Mouse (Mus musculus) neural tube, embryonic 13.5 days (tissue): Measurements from ENCODE around the gene Ccdc6. TPM values are rescaled to one million over a fixed set of nuclear protein-coding genes. Genes with fewer than 3 reads are reported as not detected.
A peak's percentile ranks its signal among the peaks of the same experiment; 100 is the strongest.

ENCODE experiments used
- ATAC-seq: fragments of 200-750 bp; cut with Nextera tagmentation; 2 replicates; pipeline ENCODE4 v1.8.0; 2017; ENCODE audit warnings: low read depth, mild to moderate bottlenecking, moderate TSS enrichment, moderate library complexity
- H3K27ac ChIP-seq: fragments of 300-500 bp; sonication (generic); replicated peaks from 2 replicates; pipeline ENCODE4 v1.5.1; 2015; ENCODE audit warnings: moderate library complexity, mild to moderate bottlenecking, inconsistent platforms
- H3K27me3 ChIP-seq: fragments of 300-500 bp; sonication (generic); 2 replicates; pipeline ENCODE4 v1.6.1; 2015; ENCODE audit warnings: mild to moderate bottlenecking, inconsistent platforms
- H3K36me3 ChIP-seq: fragments of 300-500 bp; sonication (generic); 2 replicates; pipeline ENCODE4 v1.6.1; 2015; ENCODE audit warnings: mild to moderate bottlenecking, inconsistent platforms
- H3K4me1 ChIP-seq: fragments of 300-500 bp; sonication (generic); replicated peaks from 2 replicates; pipeline ENCODE4 v1.6.1; 2015; ENCODE audit warnings: inconsistent platforms
- H3K4me2 ChIP-seq: fragments of 300-500 bp; sonication (generic); 2 replicates; pipeline ENCODE4 v1.6.1; 2015; ENCODE audit warnings: inconsistent platforms, mild to moderate bottlenecking, moderate library complexity
- H3K4me3 ChIP-seq: fragments of 300-500 bp; sonication (generic); 2 replicates; pipeline ENCODE4 v1.5.1; 2015; ENCODE audit warnings: mild to moderate bottlenecking, inconsistent platforms
- H3K9ac ChIP-seq: fragments of 300-500 bp; sonication (generic); 2 replicates; pipeline ENCODE4 v1.6.1; 2015; ENCODE audit warnings: moderate library complexity, mild to moderate bottlenecking, inconsistent platforms
- H3K9me3 ChIP-seq: fragments of 300-500 bp; sonication (generic); 2 replicates; pipeline ENCODE4 v1.6.1; 2016; ENCODE audit warnings: inconsistent platforms
- WGBS: fragments of 180-500 bp; shearing (Covaris S2); methylation state at CpG from one replicate; pipeline ENCODE4 v1.1.7; 2015; 5-methylcytosine and 5-hydroxymethylcytosine counted together
- polyA plus RNA-seq: library from polyadenylated mRNA; unstranded; fragments of >200 nt; fragmentation: Nextera tagmentation; extraction: Ambion mirVana; gene quantifications from 2 replicates; pipeline ENCODE4 v1.2.1, GENCODE M21; 2015

The Ccdc6 gene
- polyA plus RNA-seq, 1 experiment from 2014 or later = 22.3 TPM

DNA sequence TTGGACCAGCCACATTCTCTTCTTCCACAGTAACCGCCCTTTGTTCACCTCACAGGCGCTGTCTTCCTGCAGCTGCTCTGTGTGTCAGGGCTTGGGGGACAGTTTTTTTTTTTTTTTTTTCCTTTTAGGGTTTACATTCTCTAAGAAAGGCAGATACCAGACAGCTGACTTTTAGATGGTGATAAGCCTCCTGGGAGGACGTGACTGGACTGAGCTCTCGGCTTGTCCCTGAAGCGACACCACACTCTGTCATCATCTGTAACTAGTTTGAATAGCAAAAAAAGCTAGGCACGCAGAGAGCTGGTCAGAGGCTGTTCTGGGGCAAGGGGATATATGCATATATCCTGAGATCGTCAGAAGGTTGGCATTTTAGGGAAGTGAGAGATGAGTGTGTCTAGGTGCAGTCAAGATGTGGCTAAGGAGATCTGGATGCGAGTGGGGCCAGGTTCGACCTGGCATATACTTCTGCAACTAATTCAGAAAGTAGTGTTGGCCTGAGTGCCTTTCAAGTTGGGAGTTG lies 23.0 kb downstream of the Ccdc6 start:
- Histone ChIP-seq H3K27ac (peak overlapping the region; percentile 75), H3K4me3 (no peak overlapping the region), H3K4me2 (peak overlapping the region; percentile 25; the same call in 1 of the 2 replicates), H3K9me3 (no peaks in the 10 kb centered on the region), H3K27me3 (no peaks in the 10 kb centered on the region), H3K4me1 (peaks cover 50% of the 10 kb centered on the region), H3K36me3 (no peaks in the 10 kb centered on the region), H3K9ac (peak overlapping the region; percentile 56)
- 36% methylated on average over 9 of the region's 9 CpGs for WGBS
- no peak for ATAC-seq

DNA sequence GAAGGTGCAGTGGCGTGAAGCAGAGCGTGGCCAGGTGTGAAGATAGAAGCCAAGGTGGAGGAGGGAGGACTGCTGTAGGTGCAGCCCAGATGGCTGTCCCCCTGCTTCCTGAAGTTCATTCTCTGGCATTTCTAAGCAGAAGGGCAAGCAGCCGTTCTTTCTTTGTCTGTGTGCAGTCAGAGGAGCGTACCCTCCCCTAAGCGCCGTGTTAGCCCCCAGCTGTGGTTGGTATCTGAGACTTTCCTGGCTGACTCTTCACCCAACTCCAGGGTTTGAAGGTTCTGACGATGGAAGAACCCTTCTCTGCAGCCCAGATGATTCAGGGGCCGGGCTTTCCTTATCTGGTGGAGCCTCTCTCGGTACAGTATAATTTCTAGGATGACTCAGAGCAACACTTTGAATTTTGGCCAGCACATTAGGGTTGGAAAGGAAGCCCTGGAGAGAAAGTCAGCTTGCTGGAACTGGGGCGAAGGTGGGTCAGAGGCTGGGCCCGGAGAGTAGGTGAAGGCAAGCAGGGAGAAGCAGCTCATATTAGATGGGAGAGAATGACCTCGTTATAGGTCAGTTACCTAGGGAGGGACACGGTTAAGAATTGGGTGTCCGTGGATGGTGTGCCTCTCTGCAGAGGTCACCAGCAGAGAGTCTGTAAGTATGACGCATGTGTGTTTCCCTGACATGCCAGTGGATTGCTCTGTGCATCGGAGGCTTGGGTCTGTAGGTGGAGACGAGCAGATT lies 23.9 kb downstream of the Ccdc6 start:
- ATAC-seq = peak; percentile 37
- peak overlapping the region; percentile 56; the same call in 1 of the 2 replicates for H3K9ac ChIP-seq
- H3K27me3 ChIP-seq = no peaks in the 10 kb centered on the region
- no peaks in the 10 kb centered on the region for H3K36me3 ChIP-seq
- H3K4me1 ChIP-seq = peaks cover 59% of the 10 kb centered on the region
- H3K4me2 ChIP-seq = no peak overlapping the region
- peak overlapping the region; percentile 75 for H3K27ac ChIP-seq
- H3K9me3 ChIP-seq = no peaks in the 10 kb centered on the region
- 64% methylated on average over 17 of the region's 17 CpGs for WGBS
- H3K4me3 ChIP-seq = no peak overlapping the region

DNA sequence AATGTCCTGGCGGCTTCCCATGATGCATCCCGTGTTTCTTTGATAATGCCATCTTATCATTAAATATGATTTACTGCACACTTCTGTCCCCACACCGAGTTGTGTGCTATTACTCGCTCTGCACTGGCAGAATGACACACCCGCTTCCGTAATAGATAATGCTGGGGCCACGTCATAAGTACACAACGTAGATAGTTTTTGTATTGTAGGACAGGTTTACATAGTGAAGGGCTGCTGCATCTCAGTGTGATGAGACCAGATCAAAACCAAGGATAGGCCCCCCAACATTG lies 24.4 kb downstream of the Ccdc6 start:
- H3K27ac ChIP-seq = peak overlapping the region; percentile 75
- no peaks in the 10 kb centered on the region for H3K36me3 ChIP-seq
- no peak overlapping the region for H3K4me3 ChIP-seq
- H3K4me2 ChIP-seq = no peak overlapping the region
- peak; percentile 17 for ATAC-seq
- peak overlapping the region; percentile 13; the same call in 1 of the 2 replicates for H3K9ac ChIP-seq
- WGBS = 75% methylated on average over 8 of the region's 8 CpGs
- H3K9me3 ChIP-seq = no peaks in the 10 kb centered on the region
- H3K27me3 ChIP-seq = no peaks in the 10 kb centered on the region
- H3K4me1 ChIP-seq = peaks cover 64% of the 10 kb centered on the region

DNA sequence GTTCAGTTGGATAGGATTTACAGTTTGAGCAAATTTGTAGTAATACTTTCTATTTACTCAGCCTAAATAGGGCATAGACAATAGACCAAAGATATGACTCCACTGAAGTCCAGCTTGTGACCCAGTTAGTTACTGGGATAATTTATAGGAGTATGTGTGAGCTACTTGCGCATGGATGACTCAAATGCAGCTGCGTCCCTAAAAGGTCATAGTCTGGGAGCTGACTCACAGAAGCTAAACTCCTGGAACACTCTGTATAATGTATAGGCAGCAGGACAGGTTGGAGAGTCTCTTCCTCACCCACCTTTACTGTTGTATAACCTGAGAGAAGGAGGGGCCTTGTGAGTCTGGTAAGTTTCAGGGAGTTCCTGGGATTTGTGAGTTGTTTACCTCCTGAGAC lies 26.5 kb downstream of the Ccdc6 start:
- no peak overlapping the region for H3K4me2 ChIP-seq
- WGBS = 93% methylated on average over 2 of the region's 2 CpGs
- H3K9me3 ChIP-seq = no peaks in the 10 kb centered on the region
- H3K36me3 ChIP-seq = no peaks in the 10 kb centered on the region
- H3K27me3 ChIP-seq = no peaks in the 10 kb centered on the region
- H3K27ac ChIP-seq = no peak overlapping the region
- no peak overlapping the region for H3K9ac ChIP-seq
- no peak for ATAC-seq
- H3K4me3 ChIP-seq = no peak overlapping the region
- H3K4me1 ChIP-seq = peaks cover 63% of the 10 kb centered on the region

DNA sequence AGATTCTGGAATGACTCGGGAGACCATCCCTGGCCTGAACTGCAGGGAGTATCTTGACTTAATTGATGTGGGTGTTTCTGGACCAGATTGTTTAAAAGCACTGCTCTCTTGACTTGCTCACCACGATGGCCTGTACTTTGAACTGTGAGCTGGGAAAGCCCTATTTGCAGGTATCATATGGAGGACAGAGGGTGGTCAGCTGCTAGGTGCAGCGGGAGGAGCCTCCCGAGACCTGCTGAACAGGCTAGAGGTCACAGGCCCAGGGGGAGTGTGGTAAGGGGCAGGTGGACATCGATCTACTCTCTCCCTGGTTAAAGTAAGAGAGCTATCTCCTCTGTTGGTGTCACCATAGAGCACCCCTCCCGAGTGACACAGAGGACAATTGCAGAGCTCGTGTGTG lies 28.6 kb downstream of the Ccdc6 start:
- no peaks in the 10 kb centered on the region for H3K36me3 ChIP-seq
- no peaks in the 10 kb centered on the region for H3K27me3 ChIP-seq
- 74% methylated on average over 7 of the region's 7 CpGs for WGBS
- no peak overlapping the region for H3K4me3 ChIP-seq
- H3K4me2 ChIP-seq = no peak overlapping the region
- no peak for ATAC-seq
- peaks cover 43% of the 10 kb centered on the region for H3K4me1 ChIP-seq
- H3K9ac ChIP-seq = no peak overlapping the region
- H3K27ac ChIP-seq = no peak overlapping the region
- no peaks in the 10 kb centered on the region for H3K9me3 ChIP-seq

DNA sequence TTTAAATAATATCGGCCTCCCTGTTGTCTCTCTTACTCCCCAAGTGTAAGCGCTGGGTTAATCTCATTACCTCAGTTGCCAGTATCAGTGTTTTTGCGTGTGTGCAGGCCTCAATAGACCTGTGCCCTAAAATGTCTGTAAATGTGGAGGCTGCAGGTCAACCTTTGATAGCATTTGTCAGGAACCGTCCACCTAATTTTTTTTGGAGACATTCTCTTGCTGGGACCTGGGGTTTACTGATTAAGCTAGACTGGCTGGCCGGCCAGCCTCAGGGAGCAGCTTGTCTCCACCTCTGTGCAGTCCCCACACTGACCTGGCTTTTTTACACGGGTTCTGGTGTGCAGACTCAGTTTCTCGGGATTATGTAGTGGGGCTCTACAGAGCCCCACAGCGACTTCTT lies 30.4 kb downstream of the Ccdc6 start:
- Histone ChIP-seq H3K27ac (no peak overlapping the region), H3K4me3 (no peak overlapping the region), H3K4me2 (no peak overlapping the region), H3K9me3 (no peaks in the 10 kb centered on the region), H3K36me3 (no peaks in the 10 kb centered on the region), H3K4me1 (peaks cover 33% of the 10 kb centered on the region), H3K27me3 (no peaks in the 10 kb centered on the region), H3K9ac (no peak overlapping the region)
- 84% methylated on average over 8 of the region's 8 CpGs for WGBS
- no peak for ATAC-seq

DNA sequence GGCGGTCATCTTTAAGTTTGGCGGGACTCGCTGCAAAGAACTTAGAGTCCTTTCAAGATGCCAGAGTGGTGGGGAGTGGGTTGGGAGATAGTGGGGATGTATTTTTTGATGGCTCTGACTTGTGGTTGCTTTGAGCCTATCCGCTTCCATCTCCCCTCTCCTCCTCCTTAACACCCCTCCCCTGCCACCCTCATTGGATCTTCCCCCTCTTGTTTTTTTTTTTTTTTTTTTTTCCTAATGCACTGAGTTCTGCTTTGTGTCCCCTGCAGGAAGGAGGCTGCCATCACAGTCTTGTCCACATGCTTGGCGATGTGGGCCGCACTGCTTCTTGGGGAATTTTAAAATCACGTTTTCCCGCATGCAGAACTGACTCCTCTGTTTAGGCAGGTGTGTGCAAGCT lies 31.5 kb downstream of the Ccdc6 start:
- H3K4me2 ChIP-seq = no peak overlapping the region
- WGBS = 93% methylated on average over 8 of the region's 8 CpGs
- no peaks in the 10 kb centered on the region for H3K9me3 ChIP-seq
- H3K27ac ChIP-seq = no peak overlapping the region
- H3K9ac ChIP-seq = no peak overlapping the region
- H3K4me1 ChIP-seq = peaks cover 44% of the 10 kb centered on the region
- no peak for ATAC-seq
- no peaks in the 10 kb centered on the region for H3K27me3 ChIP-seq
- H3K4me3 ChIP-seq = no peak overlapping the region
- no peaks in the 10 kb centered on the region for H3K36me3 ChIP-seq

DNA sequence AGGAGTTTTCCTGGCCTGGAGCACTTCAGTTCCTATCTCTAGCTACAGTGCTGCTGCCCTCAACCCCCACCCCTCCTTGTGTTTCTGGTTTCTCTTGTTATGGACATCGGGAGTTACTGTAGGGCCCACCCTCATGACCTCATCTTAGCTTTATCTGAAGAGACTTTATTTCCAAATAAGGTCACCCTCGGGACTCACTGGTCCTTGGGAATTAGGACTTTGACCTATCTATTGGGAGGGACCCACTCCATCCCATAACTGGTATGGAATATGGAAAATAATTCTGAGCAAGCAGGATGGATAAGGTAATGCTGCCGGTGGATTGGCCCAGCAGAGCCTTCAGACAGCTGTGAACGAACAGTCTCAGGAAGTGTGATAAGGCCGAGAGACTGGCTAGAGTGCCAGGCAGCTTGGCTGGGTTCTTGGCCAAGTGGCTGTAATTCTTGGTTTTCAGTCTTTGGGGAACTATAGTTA lies 35.2 kb downstream of the Ccdc6 start:
- Histone ChIP-seq H3K27ac (0 out of 2 replicates have a peak overlapping the region, but pooled peaks have one; percentile 5), H3K27me3 (no peaks in the 10 kb centered on the region), H3K9me3 (no peaks in the 10 kb centered on the region), H3K4me3 (no peak overlapping the region), H3K36me3 (no peaks in the 10 kb centered on the region), H3K4me2 (no peak overlapping the region), H3K4me1 (peaks cover 25% of the 10 kb centered on the region), H3K9ac (no peak overlapping the region)
- ATAC-seq = no peak
- WGBS = 83% methylated on average over 5 of the region's 5 CpGs

DNA sequence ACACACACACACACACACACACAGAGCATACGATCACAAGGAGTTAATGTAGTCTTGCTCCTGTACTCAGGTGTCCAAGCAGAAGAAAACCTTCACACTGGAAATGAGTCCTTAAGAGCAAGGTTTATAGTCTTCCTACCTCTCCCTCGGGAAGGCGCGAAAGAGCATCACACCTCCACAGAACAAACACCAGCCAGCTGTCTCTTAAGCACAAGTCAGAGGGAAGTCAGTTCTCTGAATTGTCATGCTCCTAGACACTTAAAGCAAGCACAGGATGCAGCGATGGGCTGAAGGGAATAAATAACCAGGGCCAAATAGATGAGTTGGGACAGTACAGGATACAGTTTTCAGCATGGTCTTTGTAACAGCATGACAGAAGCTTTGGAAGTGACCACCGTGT lies 35.8 kb downstream of the Ccdc6 start:
- no peak overlapping the region for H3K4me2 ChIP-seq

DNA sequence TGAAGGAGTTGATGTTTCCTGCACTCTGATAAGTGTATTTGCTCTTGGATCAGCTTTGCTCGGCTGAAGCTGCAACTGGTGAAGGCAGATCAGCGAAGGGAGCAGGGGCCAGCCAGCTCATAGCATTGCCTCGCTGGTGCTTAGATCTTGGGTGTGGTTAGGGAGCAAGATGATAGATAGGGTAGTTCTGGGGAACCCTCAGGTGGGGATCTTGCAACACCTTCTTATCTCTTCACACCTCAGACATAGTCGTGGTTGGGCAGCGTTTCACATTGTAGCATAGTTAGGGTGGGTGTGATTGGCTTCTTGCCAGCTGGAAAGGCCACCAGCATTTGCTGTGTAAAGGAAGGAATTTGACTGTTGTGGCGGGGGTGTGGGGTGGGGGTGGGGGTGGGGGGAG lies 36.3 kb downstream of the Ccdc6 start:
- 74% methylated on average over 6 of the region's 6 CpGs for WGBS
- no peak overlapping the region for H3K4me3 ChIP-seq
- no peak overlapping the region for H3K9ac ChIP-seq
- peaks cover 24% of the 10 kb centered on the region for H3K4me1 ChIP-seq
- H3K4me2 ChIP-seq = no peak overlapping the region
- H3K9me3 ChIP-seq = no peaks in the 10 kb centered on the region
- H3K27ac ChIP-seq = no peak overlapping the region
- no peaks in the 10 kb centered on the region for H3K27me3 ChIP-seq
- no peak for ATAC-seq
- no peaks in the 10 kb centered on the region for H3K36me3 ChIP-seq

More for the DNA sequence above, 35.8 kb downstream of the Ccdc6 start:
- Histone ChIP-seq H3K27me3 (no peaks in the 10 kb centered on the region), H3K4me1 (peaks cover 23% of the 10 kb centered on the region), H3K36me3 (no peaks in the 10 kb centered on the region), H3K4me3 (no peak overlapping the region), H3K27ac (0 out of 2 replicates have a peak overlapping the region, but pooled peaks have one; percentile 5), H3K9ac (no peak overlapping the region), H3K9me3 (no peaks in the 10 kb centered on the region)
- WGBS = 83% methylated on average over 6 of the region's 6 CpGs
- ATAC-seq = no peak

DNA sequence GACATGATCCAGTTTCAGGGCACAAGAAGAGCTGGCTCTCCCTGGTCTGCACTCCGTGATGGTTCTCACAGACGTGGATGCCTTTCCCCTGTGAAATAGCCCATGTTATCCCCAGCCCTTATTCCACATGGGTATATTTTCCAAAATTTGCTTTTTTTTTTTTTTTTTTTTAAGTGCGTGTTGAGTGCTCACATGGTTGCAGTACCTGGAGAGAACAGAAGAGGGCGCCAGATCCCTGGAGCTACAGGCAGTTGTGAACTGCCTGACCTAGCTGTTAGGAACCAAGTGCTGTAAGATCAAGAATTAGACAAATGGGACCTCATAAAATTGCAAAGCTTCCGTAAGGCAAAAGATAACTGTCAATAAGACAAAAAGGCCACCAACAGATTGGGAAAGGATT lies 38.8 kb downstream of the Ccdc6 start:
- H3K27me3 ChIP-seq = no peaks in the 10 kb centered on the region
- peaks cover 42% of the 10 kb centered on the region for H3K4me1 ChIP-seq
- 88% methylated on average over 5 of the region's 5 CpGs for WGBS
- no peak overlapping the region for H3K4me3 ChIP-seq
- H3K4me2 ChIP-seq = no peak overlapping the region
- H3K27ac ChIP-seq = no peak overlapping the region
- no peak overlapping the region for H3K9ac ChIP-seq
- H3K36me3 ChIP-seq = no peaks in the 10 kb centered on the region
- no peaks in the 10 kb centered on the region for H3K9me3 ChIP-seq
- ATAC-seq = no peak

DNA sequence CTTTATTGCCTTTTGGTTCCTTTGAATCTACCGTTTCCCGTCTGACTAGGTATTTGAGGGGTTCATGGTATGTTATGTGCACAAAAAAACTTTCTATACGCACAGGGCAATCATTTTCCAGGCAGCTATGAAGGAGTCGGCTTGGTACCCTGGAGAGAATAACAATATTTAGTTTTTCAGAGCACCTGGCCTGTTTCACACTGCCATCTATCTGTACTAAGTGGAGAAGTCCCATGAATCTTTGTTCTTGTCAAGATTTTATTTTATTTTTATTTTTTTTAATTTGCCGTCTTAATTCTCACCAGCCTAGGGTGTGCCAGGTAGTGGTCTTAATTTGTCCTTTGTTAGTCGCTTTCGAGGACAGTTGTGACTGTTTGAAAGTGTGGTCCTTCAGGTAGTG lies 40.7 kb downstream of the Ccdc6 start:
- ATAC-seq = no peak
- no peak overlapping the region for H3K27ac ChIP-seq
- no peak overlapping the region for H3K4me2 ChIP-seq
- no peaks in the 10 kb centered on the region for H3K27me3 ChIP-seq
- no peaks in the 10 kb centered on the region for H3K9me3 ChIP-seq
- 77% methylated on average over 7 of the region's 7 CpGs for WGBS
- no peak overlapping the region for H3K4me3 ChIP-seq
- H3K9ac ChIP-seq = no peak overlapping the region
- H3K4me1 ChIP-seq = peaks cover 33% of the 10 kb centered on the region
- H3K36me3 ChIP-seq = peaks cover 6% of the 10 kb centered on the region

DNA sequence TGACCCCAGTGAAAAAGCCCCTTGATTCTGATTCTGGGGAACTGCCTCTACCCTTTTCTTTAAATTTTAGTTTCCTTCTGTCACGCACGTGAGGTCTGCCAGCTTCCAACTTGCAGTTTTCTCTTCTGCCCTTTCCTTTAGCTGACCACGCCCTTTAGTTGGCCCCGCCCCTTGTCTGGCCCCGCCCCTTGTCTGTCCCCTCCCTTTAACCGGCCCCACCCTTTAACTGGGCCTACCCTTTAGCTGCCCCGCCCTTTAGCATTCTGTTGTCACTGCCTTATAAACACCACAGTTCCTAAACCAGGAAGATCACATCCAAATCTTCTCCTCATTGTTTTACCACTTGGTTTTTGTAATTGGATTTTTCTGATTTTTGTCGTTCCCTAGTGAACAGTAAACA lies 41.2 kb downstream of the Ccdc6 start:
- Histone ChIP-seq H3K36me3 (peaks cover 11% of the 10 kb centered on the region), H3K4me3 (no peak overlapping the region), H3K4me2 (no peak overlapping the region), H3K27ac (peak overlapping the region; percentile 35; the same call in 1 of the 2 replicates), H3K9me3 (no peaks in the 10 kb centered on the region), H3K9ac (no peak overlapping the region), H3K27me3 (no peaks in the 10 kb centered on the region), H3K4me1 (peaks cover 28% of the 10 kb centered on the region)
- no peak for ATAC-seq
- 72% methylated on average over 8 of the region's 8 CpGs for WGBS
